Mouse (Mus musculus): ENCODE data around the gene Itpk1. TPM values are rescaled to one million over a fixed set of nuclear protein-coding genes. Genes with fewer than 3 reads are reported as not detected.

Itpk1 gene
- polyA plus RNA-seq, 1 experiment from 2014 or later, result 16.5 TPM

GRCm38 (mm10) chr12:102661772-102662171 lies 43.0 kb downstream of the Itpk1 start:
- H3K4me3 ChIP-seq, result no peak overlapping the region
- DNase-seq (ENCODE audit: extremely low spot score, low spot score), result no peak
- no peaks in the 10 kb centered on the region for H3K27me3 ChIP-seq (ENCODE audit: poor library complexity, severe bottlenecking)
- no peaks in the 10 kb centered on the region; the same call in 1 of the 2 replicates for H3K9me3 ChIP-seq
- 90% methylated on average over 7 of the region's 7 CpGs for WGBS
- no peaks in the 10 kb centered on the region for H3K36me3 ChIP-seq (replicated peaks)
- H3K27ac ChIP-seq, result 0 out of 2 replicates have a peak overlapping the region, but pooled peaks have one; percentile 4
- H3K4me1 ChIP-seq, result 0 out of 2 replicates have a peak, but pooled peaks cover 5% of the 10 kb centered on the region

- no peak for DNase-seq (ENCODE audit: extremely low spot score, low spot score)
- Histone ChIP-seq H3K4me3 (no peak overlapping the region), H3K9me3 (no peaks in the 10 kb centered on the region; the same call in 1 of the 2 replicates), H3K4me1 (peaks cover 5% of the 10 kb centered on the region; the same call in 1 of the 2 replicates), H3K36me3 (replicated peaks) (no peaks in the 10 kb centered on the region), H3K27me3 (ENCODE audit: poor library complexity, severe bottlenecking) (no peaks in the 10 kb centered on the region), H3K27ac (0 out of 2 replicates have a peak overlapping the region, but pooled peaks have one; percentile 20)
- 87% methylated on average over 8 of the region's 8 CpGs for WGBS
Measured at GRCm38 (mm10) chr12:102660906-102661651, 43.7 kb downstream of the Itpk1 start.

GRCm38 (mm10) chr12:102653003-102653402 lies 51.7 kb downstream of the Itpk1 start:
- Histone ChIP-seq H3K4me3 (no peak overlapping the region), H3K27ac (no peak overlapping the region), H3K36me3 (replicated peaks) (no peaks in the 10 kb centered on the region), H3K9me3 (no peaks in the 10 kb centered on the region), H3K27me3 (ENCODE audit: poor library complexity, severe bottlenecking) (no peaks in the 10 kb centered on the region), H3K4me1 (peaks cover 35% of the 10 kb centered on the region)
- DNase-seq (ENCODE audit: extremely low spot score, low spot score), result no peak
- 77% methylated on average over 6 of the region's 6 CpGs for WGBS

GRCm38 (mm10) chr12:102652420-102652819 lies 52.3 kb downstream of the Itpk1 start:
- Histone ChIP-seq H3K36me3 (replicated peaks) (no peaks in the 10 kb centered on the region), H3K9me3 (no peaks in the 10 kb centered on the region), H3K27ac (0 out of 2 replicates have a peak overlapping the region, but pooled peaks have one; percentile 11), H3K4me3 (no peak overlapping the region), H3K4me1 (peaks cover 35% of the 10 kb centered on the region), H3K27me3 (ENCODE audit: poor library complexity, severe bottlenecking) (no peaks in the 10 kb centered on the region)
- no peak for DNase-seq (ENCODE audit: extremely low spot score, low spot score)
- 83% methylated on average over 8 of the region's 8 CpGs for WGBS

- 72% methylated on average over 8 of the region's 8 CpGs for WGBS
- 0 out of 2 replicates have a peak overlapping the region, but pooled peaks have one; percentile 17 for H3K27ac ChIP-seq
- no peaks in the 10 kb centered on the region for H3K27me3 ChIP-seq (ENCODE audit: poor library complexity, severe bottlenecking)
- H3K4me1 ChIP-seq, result peaks cover 39% of the 10 kb centered on the region
- H3K9me3 ChIP-seq, result no peaks in the 10 kb centered on the region
- no peak overlapping the region for H3K4me3 ChIP-seq
- no peak for DNase-seq (ENCODE audit: extremely low spot score, low spot score)
- no peaks in the 10 kb centered on the region for H3K36me3 ChIP-seq (replicated peaks)
Measured at GRCm38 (mm10) chr12:102651871-102652270, 52.9 kb downstream of the Itpk1 start.

GRCm38 (mm10) chr12:102651401-102651800 lies 53.3 kb downstream of the Itpk1 start:
- Histone ChIP-seq H3K4me1 (peaks cover 42% of the 10 kb centered on the region), H3K4me3 (no peak overlapping the region), H3K9me3 (no peaks in the 10 kb centered on the region), H3K27me3 (ENCODE audit: poor library complexity, severe bottlenecking) (no peaks in the 10 kb centered on the region), H3K27ac (0 out of 2 replicates have a peak overlapping the region, but pooled peaks have one; percentile 17), H3K36me3 (replicated peaks) (no peaks in the 10 kb centered on the region)
- WGBS, result 84% methylated on average over 8 of the region's 8 CpGs
- no peak for DNase-seq (ENCODE audit: extremely low spot score, low spot score)

- WGBS, result 93% methylated on average over 4 of the region's 4 CpGs
- Histone ChIP-seq H3K9me3 (no peaks in the 10 kb centered on the region), H3K27ac (no peak overlapping the region), H3K27me3 (ENCODE audit: poor library complexity, severe bottlenecking) (no peaks in the 10 kb centered on the region), H3K4me3 (no peak overlapping the region), H3K4me1 (peaks cover 42% of the 10 kb centered on the region), H3K36me3 (replicated peaks) (no peaks in the 10 kb centered on the region)
- no peak for DNase-seq (ENCODE audit: extremely low spot score, low spot score)
Measured at GRCm38 (mm10) chr12:102650649-102651048, 54.1 kb downstream of the Itpk1 start.

GRCm38 (mm10) chr12:102647839-102648564 lies 56.7 kb downstream of the Itpk1 start:
- WGBS, result 85% methylated on average over 14 of the region's 14 CpGs
- H3K27ac ChIP-seq, result 0 out of 2 replicates have a peak overlapping the region, but pooled peaks have one; percentile 41

GRCm38 (mm10) chr12:102646586-102647260 lies 58.0 kb downstream of the Itpk1 start:
- no peak overlapping the region for H3K27ac ChIP-seq
- WGBS, result 84% methylated on average over 7 of the region's 7 CpGs

More at GRCm38 (mm10) chr12:102647839-102648564, 56.7 kb downstream of the Itpk1 start:
- DNase-seq (ENCODE audit: extremely low spot score, low spot score), result no peak
- H3K27me3 ChIP-seq (ENCODE audit: poor library complexity, severe bottlenecking), result no peaks in the 10 kb centered on the region
- H3K36me3 ChIP-seq (replicated peaks), result no peaks in the 10 kb centered on the region
- peaks cover 41% of the 10 kb centered on the region for H3K4me1 ChIP-seq
- H3K9me3 ChIP-seq, result no peaks in the 10 kb centered on the region
- H3K4me3 ChIP-seq, result no peak overlapping the region

GRCm38 (mm10) chr12:102645911-102646585 lies 58.7 kb downstream of the Itpk1 start:
- H3K4me3 ChIP-seq, result no peak overlapping the region
- 93% methylated on average over 6 of the region's 6 CpGs for WGBS
- H3K36me3 ChIP-seq (replicated peaks), result no peaks in the 10 kb centered on the region
- peaks cover 32% of the 10 kb centered on the region for H3K4me1 ChIP-seq
- no peaks in the 10 kb centered on the region for H3K27me3 ChIP-seq (ENCODE audit: poor library complexity, severe bottlenecking)
- no peak overlapping the region for H3K27ac ChIP-seq
- no peak for DNase-seq (ENCODE audit: extremely low spot score, low spot score)
- H3K9me3 ChIP-seq, result no peaks in the 10 kb centered on the region

More at GRCm38 (mm10) chr12:102646586-102647260, 58.0 kb downstream of the Itpk1 start:
- H3K4me1 ChIP-seq, result peaks cover 31% of the 10 kb centered on the region
- no peaks in the 10 kb centered on the region for H3K9me3 ChIP-seq
- no peaks in the 10 kb centered on the region for H3K36me3 ChIP-seq (replicated peaks)
- H3K27me3 ChIP-seq (ENCODE audit: poor library complexity, severe bottlenecking), result no peaks in the 10 kb centered on the region
- no peak overlapping the region for H3K4me3 ChIP-seq
- DNase-seq (ENCODE audit: extremely low spot score, low spot score), result no peak

GRCm38 (mm10) chr12:102643316-102643715 lies 61.4 kb downstream of the Itpk1 start:
- H3K27ac ChIP-seq, result 0 out of 2 replicates have a peak overlapping the region, but pooled peaks have one; percentile 35
- DNase-seq (ENCODE audit: extremely low spot score, low spot score), result no peak
- no peak overlapping the region for H3K4me3 ChIP-seq
- 93% methylated on average over 6 of the region's 6 CpGs for WGBS
- no peaks in the 10 kb centered on the region; the same call in 1 of the 2 replicates for H3K36me3 ChIP-seq (replicated peaks)
- H3K27me3 ChIP-seq (ENCODE audit: poor library complexity, severe bottlenecking), result no peaks in the 10 kb centered on the region
- no peaks in the 10 kb centered on the region for H3K9me3 ChIP-seq
- peaks cover 51% of the 10 kb centered on the region for H3K4me1 ChIP-seq

Measured in forebrain, embryonic 10.5 days (tissue).